Mouse (Mus musculus): Measurements from ENCODE around the gene Mafk.

Gene Mafk

GRCm38 (mm10) chr5:139818056-139818455 is 26.7 kb downstream of the Mafk start:
- no peak for DNase-seq (ENCODE audit: low read depth, low spot score)

- peak; percentile 63 for DNase-seq (ENCODE audit: low read depth, low spot score)
Measured at GRCm38 (mm10) chr5:139818801-139819200, 27.5 kb downstream of the Mafk start.

- DNase-seq (ENCODE audit: low read depth, low spot score): no peak
Measured at GRCm38 (mm10) chr5:139819538-139820181, 28.3 kb downstream of the Mafk start, which contains the start of gene Tmem184a. Tmem184a (minus strand) TSS chr5:139819917.

GRCm38 (mm10) chr5:139821466-139822459 is 30.4 kb downstream of the Mafk start:
- DNase-seq (ENCODE audit: low read depth, low spot score): no peak

- DNase-seq (ENCODE audit: low read depth, low spot score): no peak
Measured at GRCm38 (mm10) chr5:139824531-139824930, 33.2 kb downstream of the Mafk start.

- DNase-seq (ENCODE audit: low read depth, low spot score): no peak
Measured at GRCm38 (mm10) chr5:139825947-139826346, 34.6 kb downstream of the Mafk start.

- peak; percentile 89 for DNase-seq (ENCODE audit: low read depth, low spot score)
Measured at GRCm38 (mm10) chr5:139826357-139827055, 35.2 kb downstream of the Mafk start, which contains the start of the genes Gm26938 and Psmg3. Gm26938 (minus strand) TSS chr5:139826407. Psmg3 (minus strand) TSS chr5:139826885.

- DNase-seq (ENCODE audit: low read depth, low spot score): peak; percentile 66
Measured at GRCm38 (mm10) chr5:139827593-139827992, 36.3 kb downstream of the Mafk start.

- no peak for DNase-seq (ENCODE audit: low read depth, low spot score)
Measured at GRCm38 (mm10) chr5:139829384-139829783, 38.1 kb downstream of the Mafk start.

GRCm38 (mm10) chr5:139830734-139831133 is 39.4 kb downstream of the Mafk start:
- peak; percentile 76 for DNase-seq (ENCODE audit: low read depth, low spot score)

- DNase-seq (ENCODE audit: low read depth, low spot score): no peak
Measured at GRCm38 (mm10) chr5:139832125-139832524, 40.8 kb downstream of the Mafk start.

GRCm38 (mm10) chr5:139835706-139836105 is 44.4 kb downstream of the Mafk start:
- DNase-seq (ENCODE audit: low read depth, low spot score): no peak

- peak; percentile 83 for DNase-seq (ENCODE audit: low read depth, low spot score)
Measured at GRCm38 (mm10) chr5:139838476-139838892, 47.2 kb downstream of the Mafk start.

GRCm38 (mm10) chr5:139839142-139839541 is 47.8 kb downstream of the Mafk start:
- no peak for DNase-seq (ENCODE audit: low read depth, low spot score)

GRCm38 (mm10) chr5:139849626-139850320 is 58.5 kb downstream of the Mafk start:
- DNase-seq (ENCODE audit: low read depth, low spot score): no peak
